Mouse (Mus musculus): ENCODE data around the gene Tsga10ip. TPM values are rescaled to one million over a fixed set of nuclear protein-coding genes. Genes with fewer than 3 reads are reported as not detected.
A peak's percentile ranks its signal among the peaks of the same experiment; 100 is the strongest.

Gene Tsga10ip
- polyA plus RNA-seq, 1 experiment from 2014 or later, result 0.25 TPM

- WGBS, result 86% methylated on average over 5 of the region's 5 CpGs
- ATAC-seq (ENCODE audit: low FRiP score, low read depth), result no peak
- H3K9ac ChIP-seq, result no peak overlapping the region
These were observed 19.5 kb upstream of the Tsga10ip start for GRCm38 (mm10) chr19:5421784-5422183.

GRCm38 (mm10) chr19:5420579-5420978 is 18.3 kb upstream of the Tsga10ip start:
- no peak overlapping the region for H3K9ac ChIP-seq
- no peak for ATAC-seq (ENCODE audit: low FRiP score, low read depth)
- H3K4me1 ChIP-seq, result peaks cover 14% of the 10 kb centered on the region
- no peak overlapping the region for H3K27ac ChIP-seq
- WGBS, result 93% methylated on average over 6 of the region's 6 CpGs
- peaks cover 36% of the 10 kb centered on the region; the same call in 1 of the 2 replicates for H3K36me3 ChIP-seq
- no peaks in the 10 kb centered on the region for H3K9me3 ChIP-seq
- no peak overlapping the region for H3K4me2 ChIP-seq (replicated peaks)
- H3K27me3 ChIP-seq (replicated peaks), result no peaks in the 10 kb centered on the region
- H3K4me3 ChIP-seq, result no peak overlapping the region

More at GRCm38 (mm10) chr19:5421784-5422183, 19.5 kb upstream of the Tsga10ip start:
- Histone ChIP-seq H3K4me1 (peaks cover 26% of the 10 kb centered on the region), H3K27me3 (replicated peaks) (no peaks in the 10 kb centered on the region), H3K27ac (no peak overlapping the region), H3K36me3 (peaks cover 45% of the 10 kb centered on the region), H3K9me3 (no peaks in the 10 kb centered on the region), H3K4me3 (no peak overlapping the region), H3K4me2 (replicated peaks) (no peak overlapping the region)

GRCm38 (mm10) chr19:5419630-5420029 is 17.3 kb upstream of the Tsga10ip start:
- Histone ChIP-seq H3K4me1 (peaks cover 14% of the 10 kb centered on the region), H3K36me3 (peaks cover 36% of the 10 kb centered on the region; the same call in 1 of the 2 replicates), H3K4me3 (no peak overlapping the region), H3K9me3 (no peaks in the 10 kb centered on the region), H3K27me3 (replicated peaks) (no peaks in the 10 kb centered on the region), H3K9ac (no peak overlapping the region), H3K27ac (no peak overlapping the region), H3K4me2 (replicated peaks) (no peak overlapping the region)
- 93% methylated on average over 9 of the region's 9 CpGs for WGBS
- no peak for ATAC-seq (ENCODE audit: low FRiP score, low read depth)

- Histone ChIP-seq H3K4me1 (peaks cover 12% of the 10 kb centered on the region), H3K27me3 (replicated peaks) (no peaks in the 10 kb centered on the region), H3K9me3 (no peaks in the 10 kb centered on the region), H3K36me3 (peaks cover 36% of the 10 kb centered on the region; the same call in 1 of the 2 replicates), H3K9ac (no peak overlapping the region), H3K4me2 (replicated peaks) (no peak overlapping the region), H3K27ac (no peak overlapping the region), H3K4me3 (no peak overlapping the region)
- no peak for ATAC-seq (ENCODE audit: low FRiP score, low read depth)
- WGBS, result 93% methylated on average over 8 of the region's 8 CpGs
These were observed 16.6 kb upstream of the Tsga10ip start for GRCm38 (mm10) chr19:5418750-5419466.

GRCm38 (mm10) chr19:5414534-5414957 is 12.2 kb upstream of the Tsga10ip start:
- 72% methylated on average over 2 of the region's 2 CpGs for WGBS

GRCm38 (mm10) chr19:5413840-5414239 is 11.5 kb upstream of the Tsga10ip start:
- Histone ChIP-seq H3K27me3 (replicated peaks) (no peaks in the 10 kb centered on the region), H3K4me3 (no peak overlapping the region), H3K9ac (no peak overlapping the region), H3K36me3 (peaks cover 8% of the 10 kb centered on the region; the same call in 1 of the 2 replicates), H3K4me2 (replicated peaks) (no peak overlapping the region), H3K27ac (no peak overlapping the region), H3K9me3 (no peaks in the 10 kb centered on the region), H3K4me1 (no peaks in the 10 kb centered on the region; the same call in 1 of the 2 replicates)
- 71% methylated on average over 4 of the region's 4 CpGs for WGBS
- no peak for ATAC-seq (ENCODE audit: low FRiP score, low read depth)

More at GRCm38 (mm10) chr19:5414534-5414957, 12.2 kb upstream of the Tsga10ip start:
- H3K36me3 ChIP-seq, result peaks cover 9% of the 10 kb centered on the region; the same call in 1 of the 2 replicates
- H3K4me3 ChIP-seq, result no peak overlapping the region
- H3K9ac ChIP-seq, result no peak overlapping the region
- no peak overlapping the region for H3K4me2 ChIP-seq (replicated peaks)
- H3K27me3 ChIP-seq (replicated peaks), result no peaks in the 10 kb centered on the region
- no peaks in the 10 kb centered on the region; the same call in 1 of the 2 replicates for H3K4me1 ChIP-seq
- no peak for ATAC-seq (ENCODE audit: low FRiP score, low read depth)
- H3K9me3 ChIP-seq, result no peaks in the 10 kb centered on the region
- H3K27ac ChIP-seq, result no peak overlapping the region

GRCm38 (mm10) chr19:5411961-5412360 is 9.6 kb upstream of the Tsga10ip start:
- no peak overlapping the region for H3K4me2 ChIP-seq (replicated peaks)
- H3K27ac ChIP-seq, result no peak overlapping the region
- no peak overlapping the region for H3K9ac ChIP-seq
- WGBS, result 75% methylated on average over 5 of the region's 5 CpGs
- H3K4me1 ChIP-seq, result peaks cover 5% of the 10 kb centered on the region; the same call in 1 of the 2 replicates
- H3K9me3 ChIP-seq, result no peaks in the 10 kb centered on the region
- no peaks in the 10 kb centered on the region for H3K27me3 ChIP-seq (replicated peaks)
- no peaks in the 10 kb centered on the region for H3K36me3 ChIP-seq
- H3K4me3 ChIP-seq, result no peak overlapping the region
- ATAC-seq (ENCODE audit: low FRiP score, low read depth), result no peak

GRCm38 (mm10) chr19:5410641-5411040 is 8.3 kb upstream of the Tsga10ip start:
- Histone ChIP-seq H3K27me3 (replicated peaks) (no peaks in the 10 kb centered on the region), H3K9ac (no peak overlapping the region), H3K27ac (no peak overlapping the region), H3K4me3 (no peak overlapping the region), H3K4me2 (replicated peaks) (no peak overlapping the region), H3K9me3 (no peaks in the 10 kb centered on the region), H3K36me3 (no peaks in the 10 kb centered on the region), H3K4me1 (peaks cover 5% of the 10 kb centered on the region; the same call in 1 of the 2 replicates)
- ATAC-seq (ENCODE audit: low FRiP score, low read depth), result no peak
- WGBS, result 91% methylated on average over 5 of the region's 5 CpGs

GRCm38 (mm10) chr19:5409068-5409467 is 6.7 kb upstream of the Tsga10ip start:
- H3K36me3 ChIP-seq, result no peaks in the 10 kb centered on the region
- peaks cover 5% of the 10 kb centered on the region; the same call in 1 of the 2 replicates for H3K4me1 ChIP-seq
- 85% methylated on average over 5 of the region's 5 CpGs for WGBS
- H3K4me2 ChIP-seq (replicated peaks), result no peak overlapping the region
- no peaks in the 10 kb centered on the region for H3K9me3 ChIP-seq
- no peaks in the 10 kb centered on the region for H3K27me3 ChIP-seq (replicated peaks)
- H3K4me3 ChIP-seq, result no peak overlapping the region
- H3K9ac ChIP-seq, result no peak overlapping the region
- H3K27ac ChIP-seq, result no peak overlapping the region
- no peak for ATAC-seq (ENCODE audit: low FRiP score, low read depth)

- Histone ChIP-seq H3K27me3 (replicated peaks) (no peaks in the 10 kb centered on the region), H3K4me3 (no peak overlapping the region), H3K36me3 (no peaks in the 10 kb centered on the region), H3K9ac (no peak overlapping the region), H3K9me3 (no peaks in the 10 kb centered on the region), H3K27ac (no peak overlapping the region), H3K4me2 (replicated peaks) (peak overlapping the region; percentile 64; the same call in 1 of the 2 replicates), H3K4me1 (peaks cover 5% of the 10 kb centered on the region; the same call in 1 of the 2 replicates)
- 91% methylated on average over 13 of the region's 13 CpGs for WGBS
- no peak for ATAC-seq (ENCODE audit: low FRiP score, low read depth)
These were observed 6.0 kb upstream of the Tsga10ip start for GRCm38 (mm10) chr19:5408057-5409001.

- Histone ChIP-seq H3K4me2 (replicated peaks) (peak overlapping the region; percentile 64), H3K27me3 (replicated peaks) (no peaks in the 10 kb centered on the region), H3K27ac (peak overlapping the region; percentile 73; the same call in 1 of the 2 replicates), H3K9ac (peak overlapping the region; percentile 64), H3K36me3 (no peaks in the 10 kb centered on the region), H3K4me1 (peaks cover 5% of the 10 kb centered on the region; the same call in 1 of the 2 replicates), H3K4me3 (peak overlapping the region; percentile 51), H3K9me3 (no peaks in the 10 kb centered on the region)
- ATAC-seq (ENCODE audit: low FRiP score, low read depth), result peak; percentile 70
- WGBS, result 21% methylated on average over 7 of the region's 7 CpGs
These were observed 4.8 kb upstream of the Tsga10ip start for GRCm38 (mm10) chr19:5407133-5407532.
